Mouse (Mus musculus) G1E-ER4 (cell line): ENCODE data around the gene Adcy5. TPM values are rescaled to one million over a fixed set of nuclear protein-coding genes. Genes with fewer than 3 reads are reported as not detected.

Experiments
- GATA1 ChIP-seq: IDR thresholded peaks from one replicate; pipeline ENCODE4 v1.8.0; 2012; ENCODE audit warnings: low read length, inconsistent platforms
- polyA plus RNA-seq: library from polyadenylated mRNA; stranded (reverse); fragments of >175 nt; gene quantifications from 2 replicates; pipeline ENCODE4 v1.2.3, GENCODE M21; 2012

The Adcy5 gene
- polyA plus RNA-seq, 1 experiment = not detected

DNA sequence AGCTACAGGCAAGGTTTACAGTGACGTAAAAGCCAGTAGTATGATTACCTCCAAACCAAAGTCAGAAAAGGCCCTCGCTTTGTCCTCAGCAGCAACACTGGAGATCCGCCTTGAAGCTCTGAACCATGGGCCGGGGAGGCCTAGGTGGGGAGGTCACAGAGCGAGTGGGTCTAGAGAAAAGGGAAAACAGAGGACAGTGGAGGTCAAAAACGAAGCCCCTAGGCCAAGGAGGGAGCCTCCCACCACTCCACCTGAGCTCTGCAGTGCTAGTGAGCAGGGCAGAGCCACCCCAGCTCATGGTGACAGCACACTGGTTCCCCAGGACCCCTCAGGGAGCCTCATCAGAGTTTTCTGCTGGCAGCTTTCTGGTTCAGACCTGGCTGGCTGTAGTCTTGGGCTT lies 153.3 kb downstream of the Adcy5 start:
- TF ChIP-seq GATA1 = no peak

DNA sequence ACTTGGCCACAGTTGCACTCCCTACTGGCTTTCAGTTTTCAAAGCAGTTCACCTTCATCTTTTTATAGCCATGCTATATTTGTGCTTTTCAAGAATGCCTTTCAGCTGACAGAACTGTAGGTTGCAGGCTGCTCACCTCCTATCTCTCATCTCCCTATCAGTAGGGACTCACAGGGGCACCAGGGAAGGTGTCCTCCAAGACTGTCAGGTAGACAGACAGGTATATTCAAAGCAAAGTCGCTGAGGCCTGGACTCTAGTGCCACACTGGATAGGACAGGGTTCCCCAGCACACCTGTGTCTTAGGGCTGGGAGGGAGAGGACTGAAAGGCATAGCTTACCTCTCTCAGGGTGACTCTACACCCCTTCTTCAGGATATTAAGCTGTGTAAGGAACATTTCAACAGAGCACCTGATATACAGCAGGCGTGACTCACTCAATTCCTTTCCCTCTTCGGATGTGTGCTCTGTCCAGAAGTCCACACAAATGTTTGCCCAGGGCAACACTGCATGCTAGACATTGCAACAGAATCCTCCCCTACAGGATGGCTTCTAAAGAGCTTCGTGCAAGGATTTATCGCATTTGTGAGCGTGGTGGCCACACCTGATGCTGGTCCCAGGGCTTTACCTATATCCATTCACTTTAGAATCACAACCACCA lies 153.9 kb downstream of the Adcy5 start:
- TF ChIP-seq GATA1 = no peak

DNA sequence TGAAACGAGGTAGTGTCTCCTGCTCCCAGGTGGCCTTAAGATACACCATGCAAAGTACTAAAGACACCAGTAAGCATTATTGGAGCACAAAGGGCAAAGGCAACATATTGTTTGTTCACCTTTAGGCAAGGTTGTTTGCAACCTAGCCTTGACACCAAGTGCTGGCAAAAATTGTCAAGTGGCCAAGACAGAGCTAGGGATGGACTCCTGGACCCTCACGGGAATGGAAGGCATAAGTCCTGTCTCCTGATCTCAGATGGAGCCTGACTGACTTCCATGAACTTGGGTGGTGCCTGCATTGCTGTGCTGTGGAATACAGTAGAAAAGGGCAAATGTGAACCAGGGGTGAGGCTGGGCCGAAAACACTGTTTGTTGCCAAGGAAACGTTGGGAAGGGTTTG lies 155.0 kb downstream of the Adcy5 start:
- TF ChIP-seq GATA1 = no peak

DNA sequence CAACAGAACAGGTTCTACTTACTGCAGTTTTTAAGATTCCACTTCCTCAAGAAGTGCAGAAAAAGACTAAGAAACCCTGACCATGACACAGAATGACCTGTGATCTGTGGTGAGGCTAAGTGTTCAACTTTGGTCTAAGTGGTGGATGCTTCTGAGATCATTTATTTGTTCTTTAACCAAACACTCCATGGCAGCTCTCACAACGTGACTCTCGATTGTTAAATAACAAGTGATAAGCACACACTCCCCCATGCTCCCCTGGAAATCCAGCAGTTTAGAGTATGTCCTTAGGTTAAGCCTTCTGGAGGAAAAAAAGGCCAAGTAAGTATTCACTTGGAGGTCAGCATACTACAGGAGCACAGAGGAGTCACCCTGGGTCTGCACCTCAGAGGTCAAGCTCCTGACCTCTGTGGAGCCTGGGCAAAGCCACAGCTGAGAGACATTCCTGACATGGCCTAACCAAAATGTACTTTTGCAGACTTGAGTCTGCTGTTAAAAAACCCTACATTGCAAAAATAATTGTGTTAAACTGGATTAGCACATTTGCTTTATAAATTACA lies 156.0 kb downstream of the Adcy5 start:
- no peak for TF ChIP-seq GATA1

DNA sequence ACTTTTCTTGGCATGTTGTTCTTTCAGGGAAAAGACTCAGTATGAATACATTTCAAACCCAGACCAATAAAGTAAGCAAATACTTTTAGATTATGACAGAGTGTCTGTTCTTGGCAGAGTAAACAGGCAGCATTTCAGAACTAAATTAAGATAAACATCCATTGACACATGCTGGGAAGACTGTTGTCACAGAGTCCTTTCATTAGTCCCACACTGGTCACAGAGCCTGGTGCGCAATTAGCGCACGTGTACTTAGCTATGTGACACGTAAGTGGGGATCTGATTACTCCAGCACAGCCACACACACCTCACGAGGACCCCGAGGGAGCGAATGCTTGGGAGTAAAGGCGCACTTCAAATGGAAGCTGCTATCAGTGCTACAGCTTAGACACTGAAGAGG lies 156.9 kb downstream of the Adcy5 start:
- no peak for TF ChIP-seq GATA1

DNA sequence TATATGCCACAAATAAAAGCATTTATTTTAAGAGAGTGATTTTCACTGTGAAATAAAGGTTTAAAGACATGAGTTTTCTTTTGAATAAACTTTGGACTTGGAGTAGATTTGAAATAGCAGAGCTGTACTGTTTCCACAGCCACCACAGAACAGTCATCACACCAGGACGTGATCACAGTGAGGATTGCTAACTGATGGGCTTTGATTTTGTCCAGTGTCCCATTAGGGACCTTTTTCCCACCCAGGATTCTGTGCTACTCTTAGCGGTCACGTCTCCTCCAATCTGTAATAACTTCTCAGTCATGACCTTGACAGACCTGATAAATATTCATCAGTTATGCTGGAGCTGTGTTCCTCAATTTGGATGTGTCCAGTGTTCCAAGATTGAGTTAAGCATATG lies 160.8 kb downstream of the Adcy5 start:
- no peak for TF ChIP-seq GATA1

DNA sequence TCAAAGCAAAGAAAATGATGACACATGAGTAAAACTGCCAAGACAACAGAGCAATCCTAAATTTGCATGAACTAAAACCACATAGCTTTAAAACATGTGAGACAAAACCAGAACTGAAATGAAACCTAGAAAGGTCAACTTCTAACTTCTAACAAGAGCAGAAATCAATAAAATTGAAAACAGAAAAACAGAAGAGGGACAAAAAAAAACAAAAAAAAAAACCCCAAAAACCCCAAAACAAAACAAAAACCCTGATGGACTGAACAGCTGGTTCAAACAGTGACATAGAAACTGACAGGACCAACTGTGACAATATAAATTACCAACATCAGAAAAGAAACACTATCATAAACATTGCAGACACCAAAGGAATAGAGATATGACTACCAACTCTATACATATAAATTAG lies 162.2 kb downstream of the Adcy5 start:
- no peak for TF ChIP-seq GATA1

DNA sequence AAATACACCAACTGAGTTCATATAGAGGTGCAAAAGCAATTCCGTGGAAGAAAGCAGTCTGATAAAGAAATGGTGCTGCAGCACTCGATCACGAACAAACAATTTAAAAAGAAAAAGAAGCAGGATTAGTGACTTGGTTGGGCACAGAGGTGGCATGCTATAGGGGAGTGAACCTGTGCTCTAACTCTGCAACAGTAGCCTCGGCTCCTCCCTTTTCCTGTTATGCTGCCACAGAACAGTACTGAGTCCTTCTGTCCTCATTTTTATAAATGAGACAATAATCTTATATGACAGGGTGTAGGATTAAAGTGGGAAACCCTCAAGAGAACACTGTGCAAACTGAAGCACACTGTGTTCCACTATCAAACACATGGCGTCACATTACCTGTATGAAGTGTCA lies 162.8 kb downstream of the Adcy5 start:
- no peak for TF ChIP-seq GATA1

DNA sequence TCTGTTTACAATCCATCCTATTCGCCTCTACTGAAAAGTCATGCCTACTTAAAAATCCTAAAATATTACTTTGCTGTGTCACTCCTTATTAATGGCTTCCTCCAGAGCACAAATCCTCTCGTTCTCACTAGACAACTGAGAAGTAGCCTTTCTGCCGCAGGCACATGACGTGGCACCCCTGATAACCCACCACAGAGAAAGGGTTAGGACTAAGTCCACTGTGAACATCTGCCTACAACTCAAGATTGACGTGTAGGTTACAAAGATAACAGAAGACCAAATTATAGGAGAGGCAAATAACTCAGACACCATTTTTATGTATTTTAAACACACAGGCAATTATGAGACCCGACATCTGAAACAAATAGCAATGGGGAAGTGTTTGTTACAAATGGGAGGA lies 163.7 kb downstream of the Adcy5 start:
- no peak for TF ChIP-seq GATA1

DNA sequence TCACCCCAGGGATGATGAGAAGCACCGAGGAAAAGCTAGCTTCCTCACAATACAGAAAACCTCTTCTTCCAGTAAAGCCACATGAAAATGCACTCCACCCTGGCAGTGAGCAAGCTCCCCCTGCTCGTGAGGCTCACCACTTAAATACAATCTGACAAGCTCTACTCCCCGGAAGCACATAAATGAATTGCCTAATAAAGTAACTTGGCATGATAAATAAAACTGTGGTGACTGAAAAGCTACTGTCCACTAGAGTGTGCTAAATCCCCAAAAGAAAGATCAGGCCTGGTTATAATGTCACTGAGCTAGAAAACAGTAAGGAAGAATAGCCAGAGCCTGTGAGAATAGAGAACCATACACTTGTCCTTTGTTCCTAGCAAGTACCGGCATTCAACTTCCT lies 164.7 kb downstream of the Adcy5 start:
- no peak for TF ChIP-seq GATA1

DNA sequence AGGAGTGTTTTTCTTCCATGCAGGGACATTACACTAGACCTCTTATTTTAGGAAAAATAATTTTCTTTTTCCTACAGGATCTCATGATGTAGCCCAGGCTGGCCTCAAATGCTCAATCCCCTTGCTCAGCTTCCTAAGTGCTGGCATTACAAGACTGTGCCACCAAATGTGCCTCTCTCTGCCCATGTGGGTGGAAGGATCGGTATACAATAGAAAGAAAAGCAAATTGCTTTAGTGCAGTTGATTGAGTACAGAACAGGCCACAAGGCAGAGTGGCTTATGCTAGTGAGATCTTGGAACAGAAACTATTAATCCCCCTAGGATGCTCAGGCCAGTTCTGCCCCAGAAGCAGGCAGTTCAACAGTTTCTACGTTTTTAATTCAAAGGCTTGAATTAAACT lies 165.1 kb downstream of the Adcy5 start:
- TF ChIP-seq GATA1 = no peak

DNA sequence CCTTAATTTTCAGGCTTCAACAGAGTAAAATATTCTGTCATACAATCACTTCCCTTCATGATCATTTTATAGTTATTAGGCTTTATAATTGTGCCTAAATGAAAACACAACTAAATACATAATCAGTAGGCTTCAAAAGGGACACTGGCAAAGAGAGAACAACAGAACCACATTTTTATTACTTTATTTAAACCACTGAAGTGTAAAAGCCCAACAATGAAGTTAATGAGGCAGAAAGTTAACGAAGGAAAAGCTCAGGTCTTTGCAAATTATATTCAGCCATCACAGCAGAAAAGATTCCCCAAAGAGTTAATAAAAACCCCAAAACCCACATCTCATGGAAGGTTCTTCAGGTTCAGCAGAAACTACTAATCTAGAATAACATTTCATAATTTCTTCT lies 175.8 kb downstream of the Adcy5 start:
- no peak for TF ChIP-seq GATA1

Other genes starting within 250 kb of the Adcy5 start
- gene Hacd2, start 132.4 kb upstream of the Adcy5 start, polyA plus RNA-seq = 42.7 and 63.9 TPM in 2 replicates
- 0.18 and 0.27 TPM in 2 replicates for gene Sec22a, start 209.0 kb downstream of the Adcy5 start, polyA plus RNA-seq